Mouse (Mus musculus) retina, adult 2 months (tissue): Measurements from ENCODE around the gene Fadd.
A peak's percentile ranks its signal among the peaks of the same experiment; 100 is the strongest.

Experiments used
- DNase-seq: peaks from one replicate; pipeline ENCODE4 v3.0.0-alpha.2; 2012; ENCODE audit warnings: low read depth, low spot score

Gene Fadd

GRCm38 (mm10) chr7:144577876-144578275 is 4.4 kb downstream of the Fadd start:
- DNase-seq: no peak

GRCm38 (mm10) chr7:144572234-144572633 is 10.0 kb downstream of the Fadd start:
- DNase-seq: no peak

- no peak for DNase-seq
Observed at GRCm38 (mm10) chr7:144571598-144571997, 10.7 kb downstream of the Fadd start.

GRCm38 (mm10) chr7:144569428-144569827 is 12.8 kb downstream of the Fadd start:
- no peak for DNase-seq

- DNase-seq: no peak
Observed at GRCm38 (mm10) chr7:144568091-144568490, 14.2 kb downstream of the Fadd start.

- no peak for DNase-seq
Observed at GRCm38 (mm10) chr7:144566921-144567682, 15.2 kb downstream of the Fadd start.

GRCm38 (mm10) chr7:144563456-144564155 is 18.7 kb downstream of the Fadd start:
- no peak for DNase-seq

GRCm38 (mm10) chr7:144562016-144562415 is 20.2 kb downstream of the Fadd start:
- DNase-seq: no peak

- no peak for DNase-seq
Observed at GRCm38 (mm10) chr7:144560594-144560993, 21.7 kb downstream of the Fadd start.

GRCm38 (mm10) chr7:144558552-144558951 is 23.7 kb downstream of the Fadd start:
- DNase-seq: no peak

GRCm38 (mm10) chr7:144554123-144554472 is 28.2 kb downstream of the Fadd start:
- no peak for DNase-seq

- DNase-seq: peak; percentile 93
Observed at GRCm38 (mm10) chr7:144553237-144554122, 28.8 kb downstream of the Fadd start, which contains the start of gene Ppfia1. TSS of gene Ppfia1 (minus strand) at chr7:144553729.

- DNase-seq: no peak
Observed at GRCm38 (mm10) chr7:144552274-144552673, 30.0 kb downstream of the Fadd start.

- no peak for DNase-seq
Observed at GRCm38 (mm10) chr7:144550811-144551210, 31.5 kb downstream of the Fadd start.

GRCm38 (mm10) chr7:144549904-144550566 is 32.2 kb downstream of the Fadd start:
- no peak for DNase-seq

GRCm38 (mm10) chr7:144545231-144545630 is 37.0 kb downstream of the Fadd start:
- DNase-seq: no peak

- DNase-seq: no peak
Observed at GRCm38 (mm10) chr7:144541351-144541750, 40.9 kb downstream of the Fadd start.

- DNase-seq: no peak
Observed at GRCm38 (mm10) chr7:144539146-144539545, 43.1 kb downstream of the Fadd start.

GRCm38 (mm10) chr7:144538030-144538644 is 44.1 kb downstream of the Fadd start:
- DNase-seq: no peak

- no peak for DNase-seq
Observed at GRCm38 (mm10) chr7:144536367-144536766, 45.9 kb downstream of the Fadd start.

GRCm38 (mm10) chr7:144534773-144535172 is 47.5 kb downstream of the Fadd start:
- no peak for DNase-seq
